1 mouse cellular context compared by ENCODE assay signal in the genomic region with DNA sequence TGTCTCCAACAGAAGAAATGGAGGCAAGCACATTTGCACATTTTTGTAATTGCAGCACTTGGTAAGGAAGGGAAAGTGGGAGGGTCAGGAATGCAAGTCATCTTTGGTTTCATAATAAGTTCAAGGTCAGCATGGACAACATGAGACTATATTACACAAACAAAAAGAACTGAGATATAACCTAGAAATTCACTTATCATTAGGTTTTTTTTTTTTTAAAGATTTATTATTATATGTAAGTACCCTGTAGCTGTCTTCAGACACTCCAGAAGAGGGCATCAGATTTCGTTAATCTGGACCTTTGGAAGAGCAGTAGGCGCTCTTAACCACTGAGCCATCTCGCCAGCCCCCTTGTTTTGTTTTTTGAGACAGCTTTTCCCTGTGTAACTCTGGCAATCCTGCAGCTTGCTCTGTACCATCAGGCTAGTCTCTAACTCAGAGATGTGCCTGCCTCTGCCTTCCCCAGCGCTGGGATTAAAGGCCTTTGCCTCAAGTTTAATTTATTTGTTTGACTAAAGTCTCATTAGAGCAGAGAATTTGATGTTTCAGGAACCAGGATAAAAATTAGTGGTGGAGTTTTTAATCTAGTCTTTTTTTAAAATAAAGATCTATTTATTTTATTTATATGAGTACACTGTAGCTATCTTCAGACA.
TF ChIP-seq lines count a peak whose summit lies in the region.

No protein-coding gene starts in this region.

TF ChIP-seq in MEL, 35 proteins besides CTCF, POLR2A, EP300 and RAD21 (continued from another document):
- TF ChIP-seq USF1 (IDR thresholded peaks at IDR 0.05; ENCODE audit: low read depth, low read length) (no peak), E2F4 (IDR thresholded peaks at IDR 0.05; ENCODE audit: borderline replicate concordance, low read depth, low read length) (no peak), ZNF384 (IDR thresholded peaks at IDR 0.05; ENCODE audit: low read depth, low read length) (peak; percentile 69), GABPA (IDR thresholded peaks at IDR 0.05; ENCODE audit: low read depth, low read length) (no peak), BHLHE40 (IDR thresholded peaks at IDR 0.05; ENCODE audit: borderline replicate concordance, low read depth, low read length) (no peak), ZC3H11A (IDR thresholded peaks at IDR 0.05; ENCODE audit: low read depth, low read length) (no peak), NELFE (IDR thresholded peaks at IDR 0.05; ENCODE audit: low read depth, low read length) (no peak), NRF1 (IDR thresholded peaks at IDR 0.05; ENCODE audit: insufficient read depth, low read depth, low read length, poor library complexity, severe bottlenecking) (no peak), JUND (IDR thresholded peaks at IDR 0.05; ENCODE audit: low read depth, low read length) (no peak), CHD1 (IDR thresholded peaks at IDR 0.05; ENCODE audit: low read depth, low read length) (peak; percentile 58; the same call in 1 of the 2 replicates)
